Mouse (Mus musculus) heart, embryonic 11.5 days (tissue): ENCODE data around the gene Kcnc1. TPM values are rescaled to one million over a fixed set of nuclear protein-coding genes. Genes with fewer than 3 reads are reported as not detected.

Experiments used
- ATAC-seq: fragments of 200-750 bp; cut with Nextera tagmentation; replicated peaks from 2 replicates; pipeline ENCODE4 v1.8.0; 2017; ENCODE audit warnings: moderate library complexity; ENCODE audit not compliant: insufficient number of reproducible peaks, low FRiP score, low TSS enrichment
- H3K27ac ChIP-seq: fragments of 300-500 bp; sonication (generic); 2 replicates; pipeline ENCODE4 v1.5.1; 2014; ENCODE audit warnings: mild to moderate bottlenecking, low read depth, low read length
- H3K27me3 ChIP-seq: fragments of 300-500 bp; sonication (generic); 2 replicates; pipeline ENCODE4 v1.6.1; 2014; ENCODE audit warnings: mild to moderate bottlenecking, low read length, mixed read lengths; ENCODE audit not compliant: control insufficient read depth, insufficient read depth
- H3K36me3 ChIP-seq: fragments of 300-500 bp; sonication (generic); 2 replicates; pipeline ENCODE4 v1.6.1; 2014; ENCODE audit warnings: mild to moderate bottlenecking, low read length, moderate library complexity, mixed read lengths; ENCODE audit not compliant: control insufficient read depth, insufficient read depth
- H3K4me1 ChIP-seq: fragments of 300-500 bp; sonication (generic); 2 replicates; pipeline ENCODE4 v1.6.1; 2014; ENCODE audit warnings: low read length; ENCODE audit not compliant: control insufficient read depth, insufficient read depth
- H3K4me2 ChIP-seq: fragments of 300-500 bp; sonication (generic); 2 replicates; pipeline ENCODE4 v1.6.1; 2014; ENCODE audit warnings: mild to moderate bottlenecking, moderate library complexity
- H3K4me3 ChIP-seq: fragments of 300-500 bp; sonication (generic); 2 replicates; pipeline ENCODE4 v1.5.1; 2014; ENCODE audit warnings: low read depth, low read length
- H3K9ac ChIP-seq: fragments of 300-500 bp; sonication (generic); 2 replicates; pipeline ENCODE4 v1.6.1; 2014; ENCODE audit warnings: mild to moderate bottlenecking, low read depth, low read length, moderate library complexity
- H3K9me3 ChIP-seq: fragments of 300-500 bp; sonication (generic); replicated peaks from 2 replicates; pipeline ENCODE4 v1.6.1; 2016; ENCODE audit warnings: low read length; ENCODE audit not compliant: control insufficient read depth
- WGBS: fragments of 180-500 bp; shearing (Covaris S2); extraction: QIAGEN DNeasy Blood & Tissue Kit; methylation state at CpG from one replicate; pipeline ENCODE4 v1.1.7; 2014; ENCODE audit not compliant: insufficient replicate concordance; 5-methylcytosine and 5-hydroxymethylcytosine counted together
- polyA plus RNA-seq: library from polyadenylated mRNA; unstranded; fragments of >200 nt; fragmentation: Nextera tagmentation; extraction: Ambion mirVana; gene quantifications from 2 replicates; pipeline ENCODE4 v1.2.1, GENCODE M21; 2014

Kcnc1 gene
- polyA plus RNA-seq, 1 experiment from 2014 or later: 0.21 TPM

GRCm38 (mm10) chr7:46365810-46366209, 30.5 kb upstream of the Kcnc1 start:
- H3K4me3 ChIP-seq: no peak overlapping the region
- H3K4me1 ChIP-seq: no peaks in the 10 kb centered on the region
- no peak for ATAC-seq
- no peak overlapping the region for H3K9ac ChIP-seq
- H3K9me3 ChIP-seq: no peaks in the 10 kb centered on the region
- H3K36me3 ChIP-seq: no peaks in the 10 kb centered on the region
- H3K4me2 ChIP-seq: no peak overlapping the region
- H3K27me3 ChIP-seq: peaks cover 14% of the 10 kb centered on the region
- H3K27ac ChIP-seq: no peak overlapping the region
- 85% methylated on average over 1 of the region's 1 CpGs for WGBS

DNA sequence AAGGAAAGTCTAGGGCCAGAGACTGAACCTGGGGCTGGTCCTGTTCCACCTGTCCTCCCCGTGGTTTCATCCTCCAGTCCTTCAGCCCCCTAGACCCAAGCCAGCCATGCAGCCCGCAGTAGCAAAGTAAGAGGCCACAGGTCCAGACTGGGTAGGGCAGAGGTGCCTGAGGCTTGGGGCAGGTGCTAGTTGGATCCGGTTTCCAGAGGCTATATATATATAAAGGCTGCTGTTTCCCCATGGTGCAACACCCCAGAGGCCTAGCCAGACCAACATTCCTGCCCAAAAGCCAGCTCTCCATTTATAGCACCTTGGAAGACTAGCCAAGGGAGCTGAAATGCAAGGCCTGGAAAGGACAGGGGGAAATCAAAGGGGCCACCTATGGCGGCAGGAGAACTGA, 25.2 kb upstream of the Kcnc1 start:
- no peaks in the 10 kb centered on the region for H3K4me1 ChIP-seq
- H3K27ac ChIP-seq: no peak overlapping the region
- H3K27me3 ChIP-seq: peaks cover 42% of the 10 kb centered on the region
- no peaks in the 10 kb centered on the region for H3K36me3 ChIP-seq
- H3K4me3 ChIP-seq: no peak overlapping the region
- no peak overlapping the region for H3K4me2 ChIP-seq
- H3K9ac ChIP-seq: no peak overlapping the region
- WGBS: 67% methylated on average over 4 of the region's 4 CpGs
- H3K9me3 ChIP-seq: no peaks in the 10 kb centered on the region
- no peak for ATAC-seq

GRCm38 (mm10) chr7:46376172-46377007, 19.9 kb upstream of the Kcnc1 start, which contains the start of gene Myod1:
Myod1 (plus strand) TSS chr7:46376474.
- ATAC-seq: no peak
- Histone ChIP-seq H3K27me3 (peaks cover 89% of the 10 kb centered on the region), H3K4me1 (no peaks in the 10 kb centered on the region), H3K9me3 (no peaks in the 10 kb centered on the region), H3K9ac (no peak within 1 kb of the TSS), H3K36me3 (no peaks in the 10 kb centered on the region), H3K4me2 (peak within 1 kb of the TSS; percentile 45), H3K27ac (no peak within 1 kb of the TSS), H3K4me3 (peak within 1 kb of the TSS; percentile 14)
- 4% methylated on average over 44 of the region's 44 CpGs for WGBS

DNA sequence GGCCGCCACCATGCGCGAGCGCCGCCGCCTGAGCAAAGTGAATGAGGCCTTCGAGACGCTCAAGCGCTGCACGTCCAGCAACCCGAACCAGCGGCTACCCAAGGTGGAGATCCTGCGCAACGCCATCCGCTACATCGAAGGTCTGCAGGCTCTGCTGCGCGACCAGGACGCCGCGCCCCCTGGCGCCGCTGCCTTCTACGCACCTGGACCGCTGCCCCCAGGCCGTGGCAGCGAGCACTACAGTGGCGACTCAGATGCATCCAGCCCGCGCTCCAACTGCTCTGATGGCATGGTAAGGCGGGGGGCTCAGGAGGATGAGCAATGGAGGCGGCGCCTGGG, 19.3 kb upstream of the Kcnc1 start:
- under 1% methylated on average over 33 of the region's 33 CpGs for WGBS
- Histone ChIP-seq H3K9ac (no peak overlapping the region), H3K27ac (no peak overlapping the region), H3K4me2 (peak overlapping the region; percentile 45), H3K9me3 (no peaks in the 10 kb centered on the region), H3K4me1 (no peaks in the 10 kb centered on the region), H3K36me3 (no peaks in the 10 kb centered on the region), H3K4me3 (peak overlapping the region; percentile 14), H3K27me3 (peaks cover 90% of the 10 kb centered on the region)
- ATAC-seq: no peak

DNA sequence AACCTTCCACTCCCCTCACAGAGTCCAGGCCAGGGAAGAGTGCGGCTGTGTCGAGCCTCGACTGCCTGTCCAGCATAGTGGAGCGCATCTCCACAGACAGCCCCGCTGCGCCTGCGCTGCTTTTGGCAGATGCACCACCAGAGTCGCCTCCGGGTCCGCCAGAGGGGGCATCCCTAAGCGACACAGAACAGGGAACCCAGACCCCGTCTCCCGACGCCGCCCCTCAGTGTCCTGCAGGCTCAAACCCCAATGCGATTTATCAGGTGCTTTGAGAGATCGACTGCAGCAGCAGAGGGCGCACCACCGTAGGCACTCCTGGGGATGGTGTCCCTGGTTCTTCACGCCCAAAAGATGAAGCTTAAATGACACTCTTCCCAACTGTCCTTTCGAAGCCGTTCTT, 18.2 kb upstream of the Kcnc1 start:
- WGBS: 5% methylated on average over 22 of the region's 22 CpGs
- Histone ChIP-seq H3K36me3 (no peaks in the 10 kb centered on the region), H3K27ac (no peak overlapping the region), H3K9me3 (no peaks in the 10 kb centered on the region), H3K27me3 (peaks cover 79% of the 10 kb centered on the region), H3K4me2 (peak overlapping the region; percentile 34), H3K4me3 (no peak overlapping the region), H3K4me1 (no peaks in the 10 kb centered on the region), H3K9ac (no peak overlapping the region)
- ATAC-seq: no peak

GRCm38 (mm10) chr7:46378983-46379382, 17.3 kb upstream of the Kcnc1 start:
- H3K36me3 ChIP-seq: no peaks in the 10 kb centered on the region
- no peak overlapping the region for H3K4me3 ChIP-seq
- H3K4me2 ChIP-seq: no peak overlapping the region
- H3K27me3 ChIP-seq: peaks cover 72% of the 10 kb centered on the region
- no peaks in the 10 kb centered on the region for H3K9me3 ChIP-seq
- H3K27ac ChIP-seq: no peak overlapping the region
- WGBS: 9% methylated on average over 16 of the region's 16 CpGs
- no peak for ATAC-seq
- no peaks in the 10 kb centered on the region for H3K4me1 ChIP-seq
- H3K9ac ChIP-seq: no peak overlapping the region

GRCm38 (mm10) chr7:46380625-46381024, 15.7 kb upstream of the Kcnc1 start:
- H3K4me1 ChIP-seq: no peaks in the 10 kb centered on the region
- no peaks in the 10 kb centered on the region for H3K36me3 ChIP-seq
- H3K9ac ChIP-seq: no peak overlapping the region
- peaks cover 57% of the 10 kb centered on the region for H3K27me3 ChIP-seq
- H3K27ac ChIP-seq: no peak overlapping the region
- H3K4me3 ChIP-seq: no peak overlapping the region
- H3K4me2 ChIP-seq: no peak overlapping the region
- no peaks in the 10 kb centered on the region for H3K9me3 ChIP-seq
- ATAC-seq: no peak
- WGBS: 61% methylated on average over 9 of the region's 9 CpGs

GRCm38 (mm10) chr7:46387430-46387829, 8.9 kb upstream of the Kcnc1 start:
- Histone ChIP-seq H3K27me3 (peaks cover 5% of the 10 kb centered on the region), H3K4me2 (no peak overlapping the region), H3K4me1 (no peaks in the 10 kb centered on the region), H3K27ac (no peak overlapping the region), H3K9me3 (no peaks in the 10 kb centered on the region), H3K36me3 (no peaks in the 10 kb centered on the region), H3K4me3 (no peak overlapping the region), H3K9ac (no peak overlapping the region)
- ATAC-seq: no peak
- WGBS: 82% methylated on average over 3 of the region's 3 CpGs
